In genomic region chr5:114844371-114844770, GRCm38 (mm10) we compare ENCODE assay signal across 25 mouse cellular contexts. TPM values are rescaled to one million over a fixed set of nuclear protein-coding genes. Genes with fewer than 3 reads are reported as not detected.
"Had no signal": no experiment of that assay in that cellular context is flagged by ENCODE, and none has a peak within 500 bp of the region (broad histone marks: within the 10 kb centered on the region; RNA-seq: fewer than 3 reads in every experiment).

No protein-coding gene starts in this region.

RNA-seq across cellular contexts. Expression of gene 4930519G04Rik, which starts 9.1 kb away (rescaled TPM):
- polyA plus RNA-seq: heart, embryonic 10.5 days; heart, embryonic 11.5 days; heart, embryonic 12.5 days; heart, embryonic 13.5 days; heart, embryonic 14.5 days; heart, embryonic 15.5 days; heart, embryonic 16.5 days; heart, postnatal 0 days; hindbrain, embryonic 10.5 days; hindbrain, embryonic 11.5 days; hindbrain, embryonic 12.5 days; hindbrain, embryonic 13.5 days; hindbrain, embryonic 14.5 days; hindbrain, embryonic 15.5 days; hindbrain, embryonic 16.5 days; hindbrain, postnatal 0 days; inflammation-experienced regulatory T-cells, adult 6 months; intestine, embryonic 15.5 days; intestine, embryonic 16.5 days; intestine, postnatal 0 days; kidney, adult 2 months; kidney, embryonic 15.5 days; kidney, embryonic 16.5 days; kidney, postnatal 0 days; large intestine, adult 2 months had no signal

RNA-seq across cellular contexts. Expression of gene Gm9936, which starts 14.1 kb away (rescaled TPM):
- polyA plus RNA-seq: heart, embryonic 10.5 days; heart, embryonic 11.5 days; heart, embryonic 12.5 days; heart, embryonic 13.5 days; heart, embryonic 14.5 days; heart, embryonic 15.5 days; heart, embryonic 16.5 days; heart, postnatal 0 days; inflammation-experienced regulatory T-cells, adult 6 months; kidney, adult 2 months; kidney, embryonic 16.5 days; kidney, postnatal 0 days; large intestine, adult 2 months had no signal
